Comparison of ENCODE assay signal across 7 mouse cellular contexts in genomic region chr14:19905615-19906014, GRCm38 (mm10).
DNase-seq lines count a peak whose midpoint lies in the region; TF ChIP-seq lines count a peak whose summit lies in the region.

No protein-coding gene starts in this region.

- H3K4me1 ChIP-seq in kidney, adult 2 months (ENCODE audit: control insufficient read depth, insufficient read depth, low read length) = no peaks in the 10 kb centered on the region

- H3K36me3 ChIP-seq in kidney, adult 2 months (ENCODE audit: control insufficient read depth, insufficient read depth, low read length) = no peaks in the 10 kb centered on the region

- intact Hi-C loops in gastrocnemius, adult 2 months (cut with DNase I) = no loop called here
- intact Hi-C loops in left cerebral cortex, postnatal 25 days (cut with DNase I) = no loop called here

- H3K27me3 ChIP-seq in kidney, adult 2 months (replicated peaks; ENCODE audit: control insufficient read depth, insufficient read depth, low read length) = no peaks in the 10 kb centered on the region

- H3K4me3 ChIP-seq in gastrocnemius, adult 2 months = no peak overlapping the region
- H3K4me3 ChIP-seq in kidney, adult 2 months (ENCODE audit: insufficient read depth, low read depth, low read length) = no peak overlapping the region

- no peak for TF ChIP-seq POLR2A in kidney, adult 2 months (IDR thresholded peaks at IDR 0.05; ENCODE audit: low read depth, low read length)

- TF ChIP-seq CTCF in gastrocnemius, adult 2 months (IDR thresholded peaks at IDR 0.05) = no peak
- TF ChIP-seq CTCF in kidney, adult 2 months (conservative IDR thresholded peaks at IDR 0.05; ENCODE audit: insufficient read depth, insufficient read length, low read depth, low read length) = no peak

- DNase-seq in adrenal gland, adult 8-10 months = peak; percentile 45
- peak; percentile 88 to 89 for DNase-seq in cerebellum, adult 18-20 months
- peak; percentile 28 for DNase-seq in gastrocnemius, adult 2 months
- peak; percentile 76 for DNase-seq in kidney, adult 2 months
- DNase-seq in left cerebral cortex, postnatal 25 days (ENCODE audit: low spot score in 2 of 2) = peak; percentile 74 to 77
- peak; percentile 11 for DNase-seq in ovary, postnatal 14 days (ENCODE audit: low spot score)
- no peak for DNase-seq in thymus, postnatal 0 days (ENCODE audit: low spot score)

- 52% methylated on average over 5 of the region's 5 CpGs for WGBS in kidney, adult 2 months

- peak overlapping the region; percentile 8; the same call in 1 of the 2 replicates for H3K27ac ChIP-seq in gastrocnemius, adult 2 months
- no peak overlapping the region for H3K27ac ChIP-seq in kidney, adult 2 months (ENCODE audit: insufficient read depth, low read depth, low read length)
